Mouse (Mus musculus) ES-E14 (cell line): ENCODE measurements at regions not wholly inside any gene's neighbourhood (a gene's known extent, or its start where the extent isn't known, plus 50 kb on each side); places are given as distances from the start of the nearest gene placed in this dataset.

Source experiments
- DNase-seq: peaks from one replicate; pipeline ENCODE4 v3.0.0-alpha.2; 2013; ENCODE audit warnings: low read depth, low spot score
- H3K27ac ChIP-seq: 2 replicates; pipeline ENCODE4 v1.5.1; 2012; ENCODE audit warnings: low read depth, mild to moderate bottlenecking, low read length, moderate library complexity, mixed read lengths; ENCODE audit not compliant: poor library complexity, insufficient read depth, severe bottlenecking
- H3K36me3 ChIP-seq: 2 replicates; pipeline ENCODE4 v1.6.1; 2012; ENCODE audit warnings: mild to moderate bottlenecking, low read length, moderate library complexity, mixed read lengths; ENCODE audit not compliant: control insufficient read depth, poor library complexity, insufficient read depth, severe bottlenecking
- H3K4me1 ChIP-seq, 2 experiments: fragments of 150-350 bp in 1 of 2; sonication (generic) in 1 of 2; 2 replicates each; pipeline ENCODE4 v1.6.1; 2012; ENCODE audit warnings: low read length in 2 of 2, mild to moderate bottlenecking in 1 of 2, mixed read lengths in 1 of 2; ENCODE audit not compliant: control insufficient read depth in 2 of 2, insufficient read depth in 2 of 2, poor library complexity in 1 of 2
- H3K4me3 ChIP-seq, 2 experiments: fragments of 150-350 bp in 1 of 2; sonication (generic) in 1 of 2; 2 replicates each; pipeline ENCODE4 v1.5.1; 2012; ENCODE audit warnings: low read length in 2 of 2, low read depth in 1 of 2, mild to moderate bottlenecking in 1 of 2, mixed read lengths in 1 of 2; ENCODE audit not compliant: insufficient read depth in 1 of 2, poor library complexity in 1 of 2, severe bottlenecking in 1 of 2
- H3K9ac ChIP-seq: 2 replicates; pipeline ENCODE4 v1.6.1; 2012; ENCODE audit warnings: low read depth, mild to moderate bottlenecking, low read length, mixed read lengths; ENCODE audit not compliant: poor library complexity, insufficient read depth, severe bottlenecking
- H3K9me3 ChIP-seq: fragments of 150-350 bp; sonication (generic); 2 replicates; pipeline ENCODE4 v1.6.1; 2012; ENCODE audit warnings: low read depth, mild to moderate bottlenecking, low read length; ENCODE audit not compliant: control insufficient read depth, insufficient read depth
- CHD2 ChIP-seq: IDR thresholded peaks from 2 replicates; pipeline ENCODE4 v1.6.1; 2014; ENCODE audit warnings: mild to moderate bottlenecking, low read depth, low read length, inconsistent platforms
- HCFC1 ChIP-seq: IDR thresholded peaks from 2 replicates; pipeline ENCODE4 v1.6.1; 2012; ENCODE audit warnings: low read length, inconsistent platforms, borderline replicate concordance; ENCODE audit not compliant: insufficient read depth
- MAFK ChIP-seq: IDR thresholded peaks from 2 replicates; pipeline ENCODE4 v1.6.1; 2014; ENCODE audit warnings: mild to moderate bottlenecking, low read depth, low read length, inconsistent platforms; ENCODE audit not compliant: insufficient read depth
- ZC3H11A ChIP-seq: IDR thresholded peaks from 2 replicates; pipeline ENCODE4 v1.6.1; 2012; ENCODE audit warnings: low read depth, mild to moderate bottlenecking, inconsistent platforms, low read length, borderline replicate concordance
- ZNF384 ChIP-seq: IDR thresholded peaks from 2 replicates; pipeline ENCODE4 v1.6.1; 2012; ENCODE audit warnings: low read depth, low read length, inconsistent platforms
- in situ Hi-C, 2 experiments: fragments of 600-800 bp; cut with MboI; formaldehyde crosslinking; loops; one replicate each; pipeline ENCODE4 v1.15.1; 2025; ENCODE audit warnings: low sequenced_read_pairs in 2 of 2, inconsistent platforms in 1 of 2; ENCODE audit not compliant: unreplicated experiment in 2 of 2

GRCm38 (mm10) chr4:45727474-45727873 is 71.3 kb upstream of the Aldh1b1 start:
- DNase-seq: no peak
- H3K9me3 ChIP-seq: no peaks in the 10 kb centered on the region
- no peak overlapping the region for H3K27ac ChIP-seq
- H3K36me3 ChIP-seq: no peaks in the 10 kb centered on the region
- TF ChIP-seq HCFC1 (no peak), ZC3H11A (no peak), CHD2 (no peak), ZNF384 (no peak), MAFK (no peak)
- no peak overlapping the region for H3K4me3 ChIP-seq
- no peak overlapping the region for H3K9ac ChIP-seq
- in situ Hi-C loops: no loop called here
- H3K4me1 ChIP-seq: peaks cover 0 to 8% of the 10 kb centered on the region in 2 experiments; a peak in 1 of 4 replicates

- DNase-seq: no peak
- H3K4me1 ChIP-seq: peaks cover 0 to 8% of the 10 kb centered on the region in 2 experiments; a peak in 1 of 4 replicates
- H3K36me3 ChIP-seq: no peaks in the 10 kb centered on the region
- in situ Hi-C loops: no loop called here
- no peak for TF ChIP-seq HCFC1
- TF ChIP-seq CHD2: no peak
- TF ChIP-seq MAFK: no peak
- TF ChIP-seq ZNF384: no peak
- no peak for TF ChIP-seq ZC3H11A
- H3K9me3 ChIP-seq: no peaks in the 10 kb centered on the region
- no peak overlapping the region for H3K4me3 ChIP-seq
- H3K9ac ChIP-seq: no peak overlapping the region
- no peak overlapping the region for H3K27ac ChIP-seq
Measured at GRCm38 (mm10) chr4:45726783-45727182, 72.0 kb upstream of the Aldh1b1 start.

- no peak for DNase-seq
- Histone ChIP-seq H3K9ac (no peak overlapping the region), H3K4me1 (peaks cover 0 to 8% of the 10 kb centered on the region in 2 experiments; a peak in 1 of 4 replicates), H3K4me3 (no peak overlapping the region), H3K27ac (no peak overlapping the region), H3K9me3 (no peaks in the 10 kb centered on the region), H3K36me3 (no peaks in the 10 kb centered on the region)
- TF ChIP-seq MAFK (no peak), ZC3H11A (no peak), CHD2 (no peak), HCFC1 (no peak), ZNF384 (no peak)
- in situ Hi-C loops: no loop called here
Measured at GRCm38 (mm10) chr4:45725055-45725910, 73.5 kb upstream of the Aldh1b1 start.

GRCm38 (mm10) chr4:45720352-45720751 is 78.5 kb upstream of the Aldh1b1 start:
- TF ChIP-seq ZC3H11A: no peak
- TF ChIP-seq HCFC1: no peak
- no peak for TF ChIP-seq ZNF384
- no peak for TF ChIP-seq MAFK
- TF ChIP-seq CHD2: no peak
- Histone ChIP-seq H3K9ac (no peak overlapping the region), H3K9me3 (no peaks in the 10 kb centered on the region), H3K4me1 (peaks cover 0 to 4% of the 10 kb centered on the region in 2 experiments; a peak in 1 of 4 replicates), H3K4me3 (no peak overlapping the region), H3K36me3 (no peaks in the 10 kb centered on the region), H3K27ac (no peak overlapping the region)
- no peak for DNase-seq
- in situ Hi-C loops: no loop called here
